Mouse (Mus musculus): ENCODE data around the gene Lnx1. TPM values are rescaled to one million over a fixed set of nuclear protein-coding genes. Genes with fewer than 3 reads are reported as not detected.

Gene Lnx1
- total RNA-seq, 1 experiment from 2014 or later, result 5.0 TPM

DNA sequence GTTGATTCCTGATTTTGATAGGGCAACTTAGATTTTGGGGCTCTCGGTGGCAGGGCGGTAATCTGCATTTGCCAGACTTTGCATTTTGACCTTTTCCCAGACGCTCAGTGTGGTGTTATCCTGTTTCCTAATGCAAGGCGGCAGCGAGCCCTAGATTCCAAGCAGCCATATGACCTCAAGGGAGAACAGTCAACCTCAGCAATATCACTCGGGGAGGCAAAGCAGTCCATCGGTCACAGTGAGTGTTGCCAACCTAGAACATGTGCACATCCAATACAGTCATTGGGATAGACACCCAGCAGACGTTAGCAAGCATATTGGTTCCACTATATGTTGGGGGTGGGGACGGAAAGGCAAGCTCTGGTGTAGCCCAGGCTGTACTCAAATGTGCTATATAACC, 54.5 kb downstream of the Lnx1 start:
- DNase-seq, result no peak

GRCm38 (mm10) chr5:74647584-74647984, 55.1 kb downstream of the Lnx1 start:
- no peak for DNase-seq

DNA sequence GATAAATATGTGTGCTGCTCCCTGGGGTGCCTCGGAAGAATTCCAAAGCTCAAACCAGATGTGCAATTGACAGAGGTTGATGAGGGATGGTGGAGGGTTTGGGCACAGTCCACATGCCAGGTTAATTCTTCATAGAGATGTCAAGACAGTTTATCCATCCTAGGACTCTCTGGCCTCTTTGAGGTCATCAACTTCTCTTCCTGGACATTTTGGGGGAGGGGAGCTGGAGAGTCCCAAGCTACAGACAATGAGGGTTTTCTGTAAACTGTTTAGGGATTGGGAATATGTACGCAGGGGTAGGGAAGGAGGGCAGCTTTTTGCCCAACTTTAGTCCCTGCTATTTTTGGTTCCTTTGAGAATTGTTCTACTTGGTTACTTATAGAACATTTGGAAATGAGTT, 60.4 kb downstream of the Lnx1 start:
- DNase-seq, result no peak

- peak; percentile 46 for DNase-seq
These were observed 61.7 kb downstream of the Lnx1 start for GRCm38 (mm10) chr5:74641000-74641399.

- DNase-seq, result no peak
These were observed 62.2 kb downstream of the Lnx1 start for GRCm38 (mm10) chr5:74640504-74640903.

DNA sequence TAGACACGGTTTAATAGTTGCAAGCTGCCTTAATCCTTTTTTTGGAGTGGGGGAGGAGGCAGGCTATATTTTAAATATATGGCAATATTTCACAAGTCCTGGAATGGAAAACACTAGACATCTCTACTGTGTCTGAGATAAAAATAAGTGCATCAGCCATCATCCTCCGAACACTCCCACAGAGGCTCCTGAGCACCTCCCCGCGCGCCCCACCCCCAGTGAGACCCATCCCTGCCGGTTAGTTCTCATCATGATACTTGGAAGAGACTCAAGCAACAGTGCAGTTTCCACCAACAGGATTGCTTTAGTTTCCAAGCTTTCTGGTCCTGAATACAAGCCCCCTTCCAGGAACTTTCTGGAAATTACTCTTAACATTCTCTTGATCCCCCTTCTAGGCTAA, 63.2 kb downstream of the Lnx1 start:
- DNase-seq, result no peak

GRCm38 (mm10) chr5:74634391-74634790, 68.3 kb downstream of the Lnx1 start:
- DNase-seq, result no peak

DNA sequence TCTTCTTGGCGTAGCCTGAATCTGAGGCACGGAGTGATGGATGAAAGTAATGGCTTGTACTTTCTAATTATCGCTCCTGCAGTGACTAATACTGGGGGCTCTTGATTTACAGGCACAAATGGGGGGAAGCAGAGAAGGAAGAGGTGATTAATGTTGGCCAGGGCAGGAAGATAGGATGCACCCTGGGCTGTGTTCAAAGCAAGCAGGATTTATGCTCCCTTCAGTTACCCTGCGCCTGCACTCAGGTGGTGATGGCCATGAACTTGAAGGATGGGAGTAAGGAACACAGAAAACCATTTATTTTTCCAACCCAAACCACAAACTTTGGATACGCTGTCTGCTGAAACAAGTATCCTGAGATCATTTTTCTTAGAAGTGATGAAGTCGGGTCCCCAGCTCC, 69.3 kb downstream of the Lnx1 start:
- no peak for DNase-seq

DNA sequence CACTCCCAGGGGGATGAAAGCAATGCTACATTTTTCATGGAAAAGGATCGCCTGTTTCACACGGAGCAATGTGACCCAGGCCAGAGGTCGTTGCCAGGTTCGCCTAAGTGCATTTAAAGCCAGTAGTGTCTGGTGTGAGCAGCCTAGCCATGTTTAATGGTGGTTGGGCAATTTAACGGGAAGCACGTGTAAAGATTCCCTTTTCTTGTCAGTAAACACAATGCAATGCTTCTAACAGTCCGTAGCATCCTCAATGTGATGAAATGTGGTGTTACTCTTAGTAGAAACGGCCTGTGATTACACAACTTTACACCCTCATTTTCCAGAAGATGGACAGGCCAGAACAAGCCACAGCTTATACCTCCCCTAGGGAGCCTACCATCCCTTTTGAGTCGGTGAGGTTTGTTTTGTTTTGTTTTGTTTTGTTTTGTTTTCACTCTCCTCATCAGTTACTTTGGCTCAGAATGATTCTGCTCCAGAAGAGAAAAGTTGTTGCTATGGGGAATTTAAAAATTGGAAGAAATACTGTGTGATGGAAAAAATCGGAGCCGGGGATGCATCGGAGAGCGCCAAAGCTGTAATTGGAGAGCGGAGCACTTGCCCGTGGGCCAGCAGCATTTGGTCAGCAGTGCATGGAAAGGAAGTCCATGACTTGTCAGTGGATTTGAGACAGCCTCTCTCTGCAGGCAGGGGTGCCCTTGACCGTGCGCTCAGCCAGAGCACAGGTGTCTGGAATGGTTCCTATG, 70.2 kb downstream of the Lnx1 start:
- no peak for DNase-seq

GRCm38 (mm10) chr5:74628001-74628400, 74.7 kb downstream of the Lnx1 start:
- DNase-seq, result no peak

DNA sequence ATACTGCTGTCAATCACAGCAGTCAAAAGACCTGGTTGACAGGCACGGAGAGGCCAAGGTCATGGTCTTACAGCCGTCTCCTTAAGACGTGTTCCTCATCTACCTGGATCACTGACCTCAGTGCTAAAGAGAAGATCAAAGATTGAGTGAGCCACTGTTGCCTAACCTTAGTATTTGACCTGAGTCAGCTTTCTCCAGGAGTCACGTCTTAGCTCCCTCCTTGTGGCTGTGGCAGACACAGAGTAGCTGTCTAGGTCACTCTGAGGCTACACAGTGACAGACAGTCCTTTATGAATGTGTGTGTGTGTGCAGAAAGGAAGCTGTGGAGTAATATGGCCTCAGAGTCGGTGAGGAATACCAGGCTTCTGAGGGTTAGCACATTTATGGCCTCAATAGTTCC, 78.3 kb downstream of the Lnx1 start:
- DNase-seq, result no peak

DNA sequence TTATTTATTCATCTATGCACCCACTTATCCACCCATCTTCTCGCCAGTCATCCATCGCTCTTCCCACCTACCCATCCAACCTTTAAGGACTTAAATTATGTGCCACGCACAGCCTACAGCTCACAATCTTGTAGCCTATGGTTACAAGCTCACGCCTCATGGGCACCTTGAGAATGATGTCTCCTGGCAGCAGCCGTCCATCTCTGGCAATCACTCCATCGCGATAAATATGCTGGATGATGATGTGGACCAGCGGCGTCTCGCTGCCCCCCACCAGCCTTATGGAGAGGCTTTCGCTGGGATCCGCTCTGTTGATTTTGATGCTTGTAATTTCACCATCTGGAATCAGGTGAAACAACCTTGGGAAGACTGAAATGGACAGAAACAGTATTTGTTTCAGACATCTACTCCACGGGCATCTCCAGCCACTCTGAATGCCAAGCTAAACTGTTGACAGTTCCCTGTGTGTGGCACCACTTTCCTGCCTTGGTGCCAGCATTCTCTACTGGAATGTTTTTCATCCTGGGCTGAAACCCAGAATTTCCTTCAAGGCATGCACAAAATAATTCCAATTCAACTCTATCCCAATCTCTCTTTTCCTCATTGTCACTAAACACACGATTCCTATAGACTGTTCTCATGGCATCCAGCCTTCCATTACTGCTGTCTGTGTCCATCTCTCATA, 79.3 kb downstream of the Lnx1 start:
- DNase-seq, result no peak

- DNase-seq, result no peak
These were observed 80.8 kb downstream of the Lnx1 start for GRCm38 (mm10) chr5:74621691-74622470.

DNA sequence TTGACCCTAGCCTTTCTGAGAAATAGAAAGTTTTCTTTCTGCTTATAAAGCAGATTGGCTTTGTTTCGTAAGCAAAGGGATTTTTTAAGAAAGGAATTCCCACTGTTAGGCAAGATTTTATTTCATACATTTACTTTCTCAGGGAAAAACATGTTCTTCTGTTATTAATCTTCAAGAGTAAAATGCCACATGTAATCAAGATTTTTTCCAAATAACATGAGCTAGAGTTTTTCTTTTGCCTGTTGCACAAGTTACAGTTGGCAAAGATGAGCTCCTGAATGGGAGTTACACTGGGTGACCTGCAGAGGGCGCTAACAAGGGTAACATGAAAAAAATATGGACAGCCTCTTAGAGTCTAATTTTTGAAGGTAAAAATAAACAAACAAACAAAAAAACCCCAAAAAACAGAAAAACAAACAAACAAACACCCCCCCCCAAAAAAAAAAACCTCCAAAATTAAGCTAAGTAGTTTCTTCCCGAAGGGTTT, 84.1 kb downstream of the Lnx1 start:
- peak; percentile 42 for DNase-seq

GRCm38 (mm10) chr5:74617816-74618572, 84.7 kb downstream of the Lnx1 start:
- DNase-seq, result no peak

DNA sequence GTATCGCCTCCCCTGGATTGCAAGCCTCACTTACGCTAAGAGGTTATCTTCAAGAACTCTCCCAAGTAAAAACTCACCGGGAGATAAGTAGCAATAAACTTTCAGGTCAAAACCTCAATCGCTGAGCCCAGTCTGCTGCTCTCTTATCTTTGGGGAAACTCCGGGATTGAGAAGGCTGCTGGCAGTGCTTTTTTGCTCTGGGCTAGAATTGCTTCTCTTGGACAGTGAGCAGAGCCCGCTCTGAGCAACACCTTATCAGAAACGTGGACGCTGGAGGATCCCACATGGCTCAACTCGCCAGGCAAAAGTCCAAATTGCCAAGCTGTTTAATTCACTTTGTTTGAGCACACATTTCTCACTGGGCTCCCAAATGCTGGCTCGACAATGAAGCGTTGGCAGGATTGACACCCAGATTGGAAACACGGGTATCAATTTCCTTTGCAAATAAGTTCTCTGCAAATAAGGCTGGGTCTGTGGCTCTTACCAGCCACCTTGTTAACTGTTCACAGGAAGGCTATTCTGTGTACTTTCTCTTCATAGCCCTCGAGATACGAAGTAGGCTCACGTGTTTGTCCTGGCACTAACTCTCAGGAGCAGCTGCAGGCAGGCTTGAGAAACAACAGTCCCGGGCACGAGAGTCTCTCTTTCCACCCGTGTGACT, 89.1 kb downstream of the Lnx1 start:
- no peak for DNase-seq

- no peak for DNase-seq
These were observed 90.0 kb downstream of the Lnx1 start for GRCm38 (mm10) chr5:74612713-74613112.

GRCm38 (mm10) chr5:74610511-74610910, 92.2 kb downstream of the Lnx1 start:
- no peak for DNase-seq

DNA sequence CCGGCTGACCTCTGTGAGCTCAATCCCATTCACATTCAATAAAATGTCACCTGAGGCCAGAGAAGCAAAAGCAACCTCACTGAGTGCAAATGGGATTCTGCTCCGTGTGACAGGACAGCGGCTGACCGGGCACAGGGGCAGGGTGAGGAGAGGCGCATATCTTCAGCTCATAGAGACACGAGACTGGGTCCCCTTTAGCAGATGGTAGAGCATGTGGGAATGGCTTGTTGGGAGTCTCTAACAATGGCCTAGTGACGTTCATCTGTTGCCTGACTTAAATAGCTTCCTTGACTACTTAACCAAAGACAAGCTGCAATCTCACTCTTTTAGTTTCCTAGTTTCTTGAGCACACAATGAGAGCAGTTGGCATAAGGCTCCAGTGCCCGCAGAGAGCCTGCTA, 96.5 kb downstream of the Lnx1 start:
- no peak for DNase-seq

GRCm38 (mm10) chr5:74603306-74603705, 99.4 kb downstream of the Lnx1 start:
- DNase-seq, result no peak

DNA sequence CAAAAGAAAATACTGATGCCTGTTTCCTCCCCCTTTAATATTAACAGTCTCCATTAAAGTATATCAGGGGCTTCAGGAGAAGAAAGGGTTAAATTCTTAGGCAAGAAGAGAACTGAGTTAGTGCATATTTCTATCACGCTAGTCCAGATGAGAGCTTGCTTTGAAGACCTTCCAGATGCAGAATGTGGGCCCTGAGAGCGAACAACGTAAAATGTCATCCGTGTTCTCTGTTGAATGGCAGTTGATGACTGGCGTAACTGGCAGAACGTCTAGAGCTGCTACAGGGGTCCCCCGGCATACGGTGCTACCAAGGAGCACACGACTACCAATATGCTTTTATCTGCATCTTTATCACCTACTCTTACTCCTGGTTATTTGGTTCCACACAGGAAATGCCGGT, 100.3 kb downstream of the Lnx1 start:
- DNase-seq, result no peak

GRCm38 (mm10) chr5:74601965-74602364, 100.7 kb downstream of the Lnx1 start:
- no peak for DNase-seq

Data from adrenal gland, postnatal 25 days (tissue).